Mouse (Mus musculus): ENCODE measurements around the gene Fabp2. TPM values are rescaled to one million over a fixed set of nuclear protein-coding genes. Genes with fewer than 3 reads are reported as not detected.

The Fabp2 gene
- 654 and 813 TPM in 2 replicates for polyA plus RNA-seq (2015; fragmentation: Nextera tagmentation; extraction: Ambion mirVana)

GRCm38 (mm10) chr3:122894772-122895171, at the start of gene Fabp2:
Fabp2 (plus strand) TSS chr3:122895072.
- Histone ChIP-seq H3K9me3 (no peaks in the 10 kb centered on the region), H3K27ac (0 out of 2 replicates have a peak within 1 kb of the TSS, but pooled peaks have one; percentile 29), H3K4me2 (replicated peaks) (peak within 1 kb of the TSS; percentile 33; the same call in 1 of the 2 replicates), H3K9ac (no peak within 1 kb of the TSS), H3K36me3 (no peaks in the 10 kb centered on the region), H3K4me1 (replicated peaks) (no peaks in the 10 kb centered on the region), H3K4me3 (replicated peaks) (0 out of 2 replicates have a peak within 1 kb of the TSS, but pooled peaks have one; percentile 15), H3K27me3 (replicated peaks) (no peaks in the 10 kb centered on the region)
- 78% methylated on average over 3 of the region's 3 CpGs for WGBS
- ATAC-seq: peak; percentile 21

DNA sequence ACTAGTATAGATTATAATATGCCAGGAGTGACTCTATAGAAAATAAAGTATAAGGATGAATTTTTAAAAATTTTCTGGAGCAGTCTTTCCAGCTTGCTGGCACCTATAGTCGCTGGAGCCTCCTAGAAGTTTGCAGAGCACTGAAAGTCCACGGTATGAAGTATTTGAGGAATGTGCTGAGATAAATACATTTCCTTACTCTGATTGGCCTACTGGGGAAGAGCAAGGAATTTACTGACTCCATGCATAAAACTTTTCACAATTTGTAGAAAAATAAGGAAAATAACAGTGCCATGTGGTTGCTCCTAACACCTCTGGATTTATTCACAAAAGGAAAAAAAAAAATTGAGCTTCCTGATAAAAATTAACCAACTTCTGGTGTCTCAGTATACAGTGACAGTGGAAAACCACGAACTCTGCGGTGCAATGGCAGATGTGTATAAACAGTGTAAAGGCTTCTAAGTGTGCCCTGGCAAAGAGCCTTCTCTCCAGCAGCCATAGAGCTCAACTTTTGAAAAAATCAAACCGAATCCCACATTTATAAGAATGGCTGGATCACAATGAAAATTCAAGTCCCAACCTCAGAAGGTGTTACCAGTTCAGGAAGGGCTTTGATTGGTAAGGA, 46.4 kb upstream of the Fabp2 start:
- Histone ChIP-seq H3K36me3 (peaks cover 8% of the 10 kb centered on the region; the same call in 1 of the 2 replicates), H3K9me3 (no peaks in the 10 kb centered on the region), H3K27ac (peak overlapping the region; percentile 62; the same call in 1 of the 2 replicates), H3K4me1 (replicated peaks) (no peaks in the 10 kb centered on the region), H3K4me3 (replicated peaks) (no peak overlapping the region), H3K9ac (no peak overlapping the region), H3K27me3 (replicated peaks) (no peaks in the 10 kb centered on the region), H3K4me2 (replicated peaks) (no peak overlapping the region)
- WGBS: 25% methylated on average over 5 of the region's 5 CpGs
- ATAC-seq: no peak

- 61% methylated on average over 11 of the region's 11 CpGs for WGBS
- Histone ChIP-seq H3K9me3 (no peaks in the 10 kb centered on the region), H3K9ac (no peak overlapping the region), H3K4me2 (replicated peaks) (no peak overlapping the region), H3K4me1 (replicated peaks) (no peaks in the 10 kb centered on the region), H3K36me3 (peaks cover 9% of the 10 kb centered on the region; the same call in 1 of the 2 replicates), H3K4me3 (replicated peaks) (no peak overlapping the region), H3K27ac (no peak overlapping the region), H3K27me3 (replicated peaks) (no peaks in the 10 kb centered on the region)
- ATAC-seq: no peak
Observed at GRCm38 (mm10) chr3:122855149-122855548, 39.7 kb upstream of the Fabp2 start.

DNA sequence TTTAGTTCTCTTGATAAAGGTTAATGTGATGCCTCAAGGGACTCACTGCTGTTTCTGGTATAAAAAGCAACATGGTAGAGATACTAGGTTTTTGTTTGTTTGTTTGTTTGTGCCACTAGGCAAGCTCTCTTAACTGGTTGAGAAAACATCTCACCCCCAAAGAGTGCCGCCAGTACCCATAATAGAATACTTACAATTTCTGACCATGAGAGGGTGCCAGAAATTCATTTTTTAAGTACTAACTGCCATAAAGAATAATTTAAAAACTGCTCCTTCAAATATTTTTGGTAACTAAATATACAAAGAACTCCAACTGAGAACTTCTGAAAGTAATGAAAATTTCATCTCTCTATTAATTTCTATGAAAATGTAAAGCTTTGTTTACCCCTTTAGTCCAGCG, 35.0 kb upstream of the Fabp2 start:
- WGBS: 70% methylated on average over 2 of the region's 2 CpGs
- Histone ChIP-seq H3K27me3 (replicated peaks) (no peaks in the 10 kb centered on the region), H3K9me3 (no peaks in the 10 kb centered on the region), H3K4me3 (replicated peaks) (no peak overlapping the region), H3K36me3 (0 out of 2 replicates have a peak, but pooled peaks cover 2% of the 10 kb centered on the region), H3K4me2 (replicated peaks) (no peak overlapping the region), H3K9ac (no peak overlapping the region), H3K27ac (no peak overlapping the region), H3K4me1 (replicated peaks) (no peaks in the 10 kb centered on the region)
- ATAC-seq: no peak

GRCm38 (mm10) chr3:122860573-122861498, 34.0 kb upstream of the Fabp2 start:
- Histone ChIP-seq H3K27me3 (replicated peaks) (no peaks in the 10 kb centered on the region), H3K36me3 (0 out of 2 replicates have a peak, but pooled peaks cover 2% of the 10 kb centered on the region), H3K4me2 (replicated peaks) (no peak overlapping the region), H3K4me3 (replicated peaks) (no peak overlapping the region), H3K27ac (no peak overlapping the region), H3K4me1 (replicated peaks) (no peaks in the 10 kb centered on the region), H3K9ac (no peak overlapping the region), H3K9me3 (no peaks in the 10 kb centered on the region)
- WGBS: 75% methylated on average over 12 of the region's 12 CpGs
- ATAC-seq: peak; percentile 64

GRCm38 (mm10) chr3:122865092-122865491, 29.8 kb upstream of the Fabp2 start:
- Histone ChIP-seq H3K4me3 (replicated peaks) (no peak overlapping the region), H3K4me1 (replicated peaks) (no peaks in the 10 kb centered on the region), H3K27me3 (replicated peaks) (no peaks in the 10 kb centered on the region), H3K9me3 (no peaks in the 10 kb centered on the region), H3K9ac (no peak overlapping the region), H3K4me2 (replicated peaks) (no peak overlapping the region), H3K27ac (no peak overlapping the region), H3K36me3 (no peaks in the 10 kb centered on the region)
- no peak for ATAC-seq
- WGBS: 81% methylated on average over 4 of the region's 4 CpGs

DNA sequence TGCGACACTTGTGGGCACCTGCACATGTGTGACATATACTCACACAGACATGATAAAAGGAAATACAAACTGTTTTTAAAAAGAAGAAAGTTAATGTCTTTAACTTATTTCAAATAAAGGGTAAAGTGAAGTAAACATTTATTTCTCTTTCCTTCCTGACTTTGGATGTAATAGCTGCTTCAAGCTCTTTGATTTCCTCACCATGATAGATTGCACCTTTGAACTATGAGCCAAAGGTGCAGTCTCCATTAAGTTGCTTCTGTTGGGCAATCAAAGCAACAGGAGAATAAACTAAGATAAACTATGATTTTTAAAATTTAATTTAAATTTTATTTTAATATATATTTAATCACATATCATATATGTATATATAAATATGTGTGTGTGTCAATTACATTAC, 26.6 kb upstream of the Fabp2 start:
- 92% methylated on average over 1 of the region's 1 CpGs for WGBS
- no peak for ATAC-seq
- H3K4me3 ChIP-seq (replicated peaks): no peak overlapping the region
- no peaks in the 10 kb centered on the region for H3K4me1 ChIP-seq (replicated peaks)
- H3K9ac ChIP-seq: no peak overlapping the region
- H3K4me2 ChIP-seq (replicated peaks): no peak overlapping the region
- no peak overlapping the region for H3K27ac ChIP-seq
- H3K27me3 ChIP-seq (replicated peaks): no peaks in the 10 kb centered on the region
- no peaks in the 10 kb centered on the region for H3K36me3 ChIP-seq
- H3K9me3 ChIP-seq: no peaks in the 10 kb centered on the region

- no peaks in the 10 kb centered on the region for H3K27me3 ChIP-seq (replicated peaks)
- no peak overlapping the region for H3K9ac ChIP-seq
- no peaks in the 10 kb centered on the region for H3K36me3 ChIP-seq
- no peak for ATAC-seq
- 80% methylated on average over 1 of the region's 1 CpGs for WGBS
- H3K4me3 ChIP-seq (replicated peaks): no peak overlapping the region
- no peak overlapping the region for H3K4me2 ChIP-seq (replicated peaks)
- peaks cover 2% of the 10 kb centered on the region; the same call in 1 of the 2 replicates for H3K4me1 ChIP-seq (replicated peaks)
- H3K27ac ChIP-seq: no peak overlapping the region
- H3K9me3 ChIP-seq: no peaks in the 10 kb centered on the region
Observed at GRCm38 (mm10) chr3:122871596-122871995, 23.3 kb upstream of the Fabp2 start.

DNA sequence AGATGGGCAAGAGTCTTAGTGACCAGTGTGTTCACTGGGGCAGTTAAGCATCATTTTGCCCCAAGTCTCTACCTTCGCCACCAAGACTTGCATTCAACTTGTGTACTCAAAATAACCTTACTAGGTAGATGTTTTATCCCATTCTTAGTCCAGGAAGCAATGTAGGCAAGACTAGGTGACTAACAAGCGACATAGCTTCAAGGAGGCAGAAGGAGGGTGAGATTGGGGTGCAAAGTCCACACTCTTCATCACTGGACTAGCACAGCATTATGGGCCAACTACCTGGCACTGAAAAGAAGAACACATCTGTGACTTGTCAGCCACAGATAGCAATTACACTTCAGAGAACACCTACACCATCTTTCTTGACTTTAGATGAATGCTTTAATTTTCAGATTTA, 18.0 kb upstream of the Fabp2 start:
- Histone ChIP-seq H3K36me3 (no peaks in the 10 kb centered on the region), H3K27ac (no peak overlapping the region), H3K27me3 (replicated peaks) (no peaks in the 10 kb centered on the region), H3K4me2 (replicated peaks) (no peak overlapping the region), H3K9ac (no peak overlapping the region), H3K4me3 (replicated peaks) (no peak overlapping the region), H3K9me3 (no peaks in the 10 kb centered on the region), H3K4me1 (replicated peaks) (peaks cover 14% of the 10 kb centered on the region)
- WGBS: 76% methylated on average over 2 of the region's 2 CpGs
- ATAC-seq: peak; percentile 52

GRCm38 (mm10) chr3:122877543-122877942, 17.3 kb upstream of the Fabp2 start:
- Histone ChIP-seq H3K27ac (0 out of 2 replicates have a peak overlapping the region, but pooled peaks have one; percentile 76), H3K4me1 (replicated peaks) (peaks cover 14% of the 10 kb centered on the region), H3K36me3 (no peaks in the 10 kb centered on the region), H3K9me3 (no peaks in the 10 kb centered on the region), H3K4me2 (replicated peaks) (no peak overlapping the region), H3K27me3 (replicated peaks) (no peaks in the 10 kb centered on the region), H3K9ac (no peak overlapping the region), H3K4me3 (replicated peaks) (no peak overlapping the region)
- peak; percentile 91 for ATAC-seq
- 61% methylated on average over 3 of the region's 3 CpGs for WGBS

- 64% methylated on average over 8 of the region's 8 CpGs for WGBS
- peak overlapping the region; percentile 76 for H3K27ac ChIP-seq
Observed at GRCm38 (mm10) chr3:122878705-122879315, 16.1 kb upstream of the Fabp2 start.

More at GRCm38 (mm10) chr3:122878705-122879315, 16.1 kb upstream of the Fabp2 start:
- no peaks in the 10 kb centered on the region for H3K36me3 ChIP-seq
- no peaks in the 10 kb centered on the region for H3K27me3 ChIP-seq (replicated peaks)
- no peak overlapping the region for H3K4me3 ChIP-seq (replicated peaks)
- 0 out of 2 replicates have a peak overlapping the region, but pooled peaks have one; percentile 28 for H3K4me2 ChIP-seq (replicated peaks)
- no peaks in the 10 kb centered on the region for H3K9me3 ChIP-seq
- H3K9ac ChIP-seq: no peak overlapping the region
- peaks cover 14% of the 10 kb centered on the region for H3K4me1 ChIP-seq (replicated peaks)
- ATAC-seq: peak; percentile 85

All from intestine, embryonic 15.5 days (tissue).